Mouse (Mus musculus) lung, adult 2 months (tissue): Measurements from ENCODE around the gene 1190002N15Rik. TPM values are rescaled to one million over a fixed set of nuclear protein-coding genes. Genes with fewer than 3 reads are reported as not detected.

ENCODE experiments used
- DNase-seq: peaks from one replicate; pipeline ENCODE4 v3.0.0; 2022
- H3K4me1 ChIP-seq: fragments of 200-500 bp; 2 replicates; pipeline ENCODE4 v1.6.1; 2011; ENCODE audit warnings: low read length; ENCODE audit not compliant: control insufficient read depth, insufficient read depth
- H3K4me3 ChIP-seq: fragments of 200-500 bp; replicated peaks from 2 replicates; pipeline ENCODE3; 2011; ENCODE audit warnings: low read depth, mild to moderate bottlenecking, control low read depth, low read length; ENCODE audit errors: extremely low read depth
- CTCF ChIP-seq: fragments of 200-500 bp; IDR thresholded peaks from 2 replicates; pipeline ENCODE4 v1.5.1; 2011; ENCODE audit warnings: mild to moderate bottlenecking, low read length, control low read depth; ENCODE audit not compliant: insufficient read depth
- POLR2A ChIP-seq: fragments of 200-500 bp; IDR thresholded peaks from 2 replicates; pipeline ENCODE4 v1.6.1; 2011; ENCODE audit warnings: low read depth, mild to moderate bottlenecking, control low read depth, low read length, borderline replicate concordance; ENCODE audit errors: extremely low read depth
- WGBS: fragments of 180-500 bp; shearing (Covaris S2); methylation state at CpG from one replicate; pipeline ENCODE4 v1.1.7; 2018; 5-methylcytosine and 5-hydroxymethylcytosine counted together
- polyA plus RNA-seq: library from polyadenylated mRNA; depleted of rRNA; stranded (reverse); fragments of >200 nt; gene quantifications from 2 replicates; pipeline ENCODE4 v1.2.3, GENCODE M21; 2012; rRNA removed

Gene 1190002N15Rik
- 52.6 and 60.7 TPM in 2 replicates for polyA plus RNA-seq

DNA sequence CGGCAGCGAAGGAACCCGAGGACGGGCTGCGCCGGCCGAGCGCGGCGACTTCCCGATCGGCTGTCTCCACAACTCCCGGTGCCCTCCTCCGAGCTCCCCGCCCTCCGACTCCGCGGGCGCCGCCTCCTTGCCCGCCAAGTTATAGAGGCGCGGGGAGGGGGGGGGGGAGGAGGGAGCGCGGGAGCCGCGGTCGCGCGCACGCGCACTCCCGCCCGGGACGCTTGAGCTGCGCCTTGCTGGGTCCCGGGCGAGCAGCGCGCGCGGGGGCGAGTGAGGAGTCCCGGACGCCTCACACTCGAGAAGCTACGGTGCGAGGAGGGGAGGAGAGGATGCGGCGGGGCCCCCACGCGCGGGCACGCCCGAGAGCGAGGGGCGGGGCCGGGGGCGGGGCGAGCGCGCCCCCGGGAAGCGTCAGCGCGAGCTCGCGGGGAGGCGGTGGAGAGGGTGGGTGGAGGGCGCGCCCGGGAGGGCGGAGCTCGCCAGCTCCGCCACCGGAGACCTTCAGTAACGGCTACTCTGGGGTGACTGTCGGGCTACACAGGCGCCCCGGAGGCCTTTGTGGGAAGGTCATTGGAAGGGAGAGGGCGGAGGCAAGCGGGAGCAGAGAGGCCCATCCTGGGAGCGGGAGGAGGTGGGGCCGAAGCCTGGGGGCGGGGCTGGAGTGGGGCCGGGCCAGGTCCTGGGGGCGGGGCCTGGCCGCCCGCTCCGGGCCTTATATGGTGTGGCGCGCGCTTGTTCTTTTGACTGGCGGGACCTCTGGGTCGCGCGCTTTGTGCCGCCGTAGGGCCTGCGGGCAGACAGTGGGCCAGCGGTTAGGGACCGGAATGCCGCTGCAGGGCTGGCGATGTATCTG, at the start of gene 1190002N15Rik:
Gene 1190002N15Rik (minus strand): TSS at position 112 of the 853 bp plus-strand sequence.
- Histone ChIP-seq H3K4me1 (no peaks in the 10 kb centered on the region; the same call in 1 of the 2 replicates), H3K4me3 (peak within 1 kb of the TSS; percentile 86)
- DNase-seq: peak; percentile 94
- TF ChIP-seq POLR2A (peak; percentile 92), CTCF (no peak)
- 1% methylated on average over 85 of the region's 104 CpGs for WGBS

DNA sequence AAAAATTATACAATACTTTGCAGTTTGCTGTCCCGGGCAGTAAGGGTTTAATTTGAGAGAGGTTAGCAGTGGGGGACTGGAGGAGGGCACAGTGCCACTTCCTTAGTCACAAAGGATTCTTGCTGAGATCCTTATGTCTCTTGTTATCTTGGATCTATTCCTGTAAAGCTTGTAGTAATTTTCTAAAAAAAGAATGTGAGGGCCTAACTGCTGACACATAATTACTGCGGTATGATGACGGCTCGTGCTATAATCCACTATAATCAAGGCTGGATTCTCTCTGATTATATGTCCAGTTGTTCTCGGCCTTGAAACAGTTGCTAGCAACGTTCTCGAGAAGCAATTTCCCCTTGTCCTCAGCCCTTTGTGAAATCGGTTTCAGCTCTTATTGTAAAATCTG, 44.4 kb upstream of the 1190002N15Rik start:
- DNase-seq: no peak
- TF ChIP-seq POLR2A (no peak), CTCF (no peak)
- no peaks in the 10 kb centered on the region for H3K4me1 ChIP-seq
- no peak overlapping the region for H3K4me3 ChIP-seq
- WGBS: 64% methylated on average over 8 of the region's 8 CpGs

- DNase-seq: no peak
- WGBS: 75% methylated on average over 4 of the region's 4 CpGs
- H3K4me3 ChIP-seq: no peak overlapping the region
- H3K4me1 ChIP-seq: no peaks in the 10 kb centered on the region
- TF ChIP-seq POLR2A: no peak
- TF ChIP-seq CTCF: no peak
Measured at GRCm38 (mm10) chr9:94581661-94582060, 43.8 kb upstream of the 1190002N15Rik start.

- no peak overlapping the region for H3K4me3 ChIP-seq
- TF ChIP-seq POLR2A (no peak), CTCF (no peak)
- 68% methylated on average over 3 of the region's 3 CpGs for WGBS
- H3K4me1 ChIP-seq: no peaks in the 10 kb centered on the region
- no peak for DNase-seq
Measured at GRCm38 (mm10) chr9:94580071-94580737, 42.3 kb upstream of the 1190002N15Rik start.

DNA sequence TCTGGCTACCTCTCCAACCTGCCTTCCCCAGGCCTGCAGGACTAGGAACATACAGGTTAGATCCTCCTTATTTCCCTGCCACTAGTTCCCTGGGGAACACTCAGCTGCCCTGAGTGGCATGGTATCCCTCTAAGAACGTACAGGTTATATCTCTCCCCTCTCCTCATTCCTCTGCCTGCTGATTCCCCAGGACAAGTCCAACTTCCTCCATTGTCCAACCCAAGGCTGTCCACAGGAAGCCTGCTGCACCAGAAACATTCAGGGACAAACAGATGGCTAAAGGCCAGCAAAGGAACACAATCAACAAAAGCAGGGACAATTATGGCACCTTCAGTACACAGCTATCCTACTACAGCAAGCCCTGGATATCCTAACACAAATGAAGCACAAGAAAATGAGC, 33.9 kb upstream of the 1190002N15Rik start:
- no peak for TF ChIP-seq POLR2A
- no peak for TF ChIP-seq CTCF
- no peak for DNase-seq
- Histone ChIP-seq H3K4me1 (no peaks in the 10 kb centered on the region), H3K4me3 (no peak overlapping the region)
- 45% methylated on average over 1 of the region's 1 CpGs for WGBS

DNA sequence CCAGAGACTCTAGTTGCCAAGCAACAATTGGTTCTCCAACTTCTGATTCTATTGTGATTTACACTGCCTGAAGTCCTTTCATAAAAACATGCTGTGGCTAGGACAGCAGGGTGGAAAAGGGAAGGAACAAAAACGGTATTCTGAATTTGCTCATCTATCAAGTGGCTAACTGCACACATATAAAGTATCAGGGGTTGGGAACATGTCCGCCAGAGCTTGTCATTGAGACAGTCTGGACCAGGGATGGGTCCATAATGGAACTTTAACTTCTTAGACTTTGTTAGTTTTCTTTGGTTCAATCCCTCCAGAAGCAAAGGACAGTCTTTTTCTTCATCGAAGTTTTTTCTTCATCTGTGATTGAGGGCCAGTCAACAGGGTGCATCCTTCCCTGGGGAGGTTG, 30.5 kb upstream of the 1190002N15Rik start:
- 71% methylated on average over 3 of the region's 3 CpGs for WGBS
- TF ChIP-seq CTCF (no peak), POLR2A (no peak)

GRCm38 (mm10) chr9:94567722-94568314, 29.9 kb upstream of the 1190002N15Rik start:
- no peaks in the 10 kb centered on the region for H3K4me1 ChIP-seq
- H3K4me3 ChIP-seq: no peak overlapping the region
- TF ChIP-seq CTCF (no peak), POLR2A (no peak)
- WGBS: 58% methylated on average over 5 of the region's 5 CpGs
- DNase-seq: no peak

More for the DNA sequence above, 30.5 kb upstream of the 1190002N15Rik start:
- no peak for DNase-seq
- Histone ChIP-seq H3K4me1 (no peaks in the 10 kb centered on the region), H3K4me3 (no peak overlapping the region)

DNA sequence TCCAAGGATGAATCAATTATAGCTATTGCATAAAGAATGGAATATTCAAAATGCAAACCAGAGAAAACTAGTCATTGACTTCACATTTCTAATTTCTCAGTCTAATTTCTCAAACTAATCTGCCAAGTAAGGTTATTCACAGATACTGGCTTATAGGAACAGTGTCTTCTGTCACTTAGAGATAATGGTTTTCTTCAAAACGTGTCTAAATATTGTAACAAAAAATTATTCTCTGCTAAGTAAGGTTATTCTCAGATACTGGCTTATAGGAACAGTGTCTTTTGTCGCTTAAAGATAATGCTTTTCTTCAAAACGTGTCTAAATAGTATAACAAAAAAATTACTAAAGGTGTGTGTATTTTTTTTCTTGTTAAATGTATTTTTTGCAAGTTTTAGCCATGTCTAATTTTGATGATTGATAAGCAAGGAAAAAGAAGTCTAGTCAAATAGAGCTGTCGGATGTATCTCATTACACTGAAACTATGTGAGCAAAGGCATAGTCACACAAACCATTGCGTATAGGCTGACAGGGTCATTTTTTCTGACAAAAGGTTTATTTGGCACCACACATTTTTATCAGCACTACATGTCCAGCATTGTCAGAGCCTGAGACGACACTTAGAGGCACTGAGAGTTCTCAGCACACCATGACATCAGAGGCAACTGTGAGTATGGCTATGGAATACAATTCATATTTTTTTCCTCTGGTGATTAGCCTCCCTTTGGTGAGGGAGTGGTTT, 19.1 kb upstream of the 1190002N15Rik start:
- no peak for DNase-seq
- no peak overlapping the region for H3K4me3 ChIP-seq
- WGBS: 77% methylated on average over 6 of the region's 6 CpGs
- TF ChIP-seq CTCF: no peak
- H3K4me1 ChIP-seq: no peaks in the 10 kb centered on the region

DNA sequence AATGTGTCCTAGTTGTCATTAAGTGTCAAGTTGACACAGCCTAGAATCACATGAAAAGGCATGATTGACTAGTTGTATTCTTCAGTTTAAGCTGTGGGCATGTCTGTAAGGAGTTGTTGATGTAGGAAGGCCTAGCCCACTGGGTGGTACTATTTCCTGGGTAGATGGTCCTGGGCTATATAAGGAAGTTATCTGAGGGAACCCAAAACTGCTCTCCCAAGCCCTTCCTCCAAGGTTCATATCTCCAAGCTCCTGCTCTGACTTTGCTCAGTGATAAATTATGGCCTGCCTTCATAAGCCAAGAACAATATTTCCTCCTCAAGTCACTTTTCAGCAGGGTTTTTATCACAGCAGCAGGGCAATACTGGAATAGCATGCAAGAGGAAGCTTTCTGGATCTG, 18.4 kb upstream of the 1190002N15Rik start:
- no peak overlapping the region for H3K4me3 ChIP-seq
- no peak for TF ChIP-seq CTCF
- no peak for TF ChIP-seq POLR2A

More for the DNA sequence above, 18.4 kb upstream of the 1190002N15Rik start:
- DNase-seq: no peak
- no peaks in the 10 kb centered on the region for H3K4me1 ChIP-seq
